Mouse (Mus musculus) MEL (cell line): ENCODE data around the gene Gm21060.

Experiments used
- BHLHE40 ChIP-seq: IDR thresholded peaks from 2 replicates; pipeline ENCODE4 v1.6.1; 2012; ENCODE audit warnings: low read depth, mild to moderate bottlenecking, inconsistent platforms, low read length, improper control_type of control experiment, borderline replicate concordance
- CTCF ChIP-seq, 3 experiments: IDR thresholded peaks in 2 of 3; conservative IDR thresholded peaks in 1 of 3; 2 replicates each; pipeline ENCODE4 v1.5.1; 2011 to 2012; ENCODE audit warnings: low read length in 3 of 3, low read depth in 2 of 3, mild to moderate bottlenecking in 2 of 3, improper control_type of control experiment in 1 of 3, inconsistent platforms in 1 of 3, mixed read lengths in 1 of 3, moderate library complexity in 1 of 3; ENCODE audit not compliant: control insufficient read depth in 1 of 3, insufficient read depth in 1 of 3, poor library complexity in 1 of 3, severe bottlenecking in 1 of 3
- ELF1 ChIP-seq: IDR thresholded peaks from 2 replicates; pipeline ENCODE4 v1.6.1; 2014; ENCODE audit warnings: low read depth, mild to moderate bottlenecking, inconsistent platforms, low read length, improper control_type of control experiment, moderate library complexity
- EP300 ChIP-seq, 2 experiments: IDR thresholded peaks; 2 replicates each; pipeline ENCODE4 v1.6.1; 2011; ENCODE audit warnings: improper control_type of control experiment in 2 of 2, low read length in 2 of 2, low read depth in 1 of 2, mild to moderate bottlenecking in 1 of 2
- GATA1 ChIP-seq: IDR thresholded peaks from 2 replicates; pipeline ENCODE4 v1.6.1; 2011; ENCODE audit warnings: low read depth, low read length, improper control_type of control experiment
- MYC ChIP-seq: IDR thresholded peaks from 2 replicates; pipeline ENCODE4 v1.6.1; 2011; ENCODE audit warnings: low read depth, mild to moderate bottlenecking, low read length, improper control_type of control experiment, moderate library complexity

DNA sequence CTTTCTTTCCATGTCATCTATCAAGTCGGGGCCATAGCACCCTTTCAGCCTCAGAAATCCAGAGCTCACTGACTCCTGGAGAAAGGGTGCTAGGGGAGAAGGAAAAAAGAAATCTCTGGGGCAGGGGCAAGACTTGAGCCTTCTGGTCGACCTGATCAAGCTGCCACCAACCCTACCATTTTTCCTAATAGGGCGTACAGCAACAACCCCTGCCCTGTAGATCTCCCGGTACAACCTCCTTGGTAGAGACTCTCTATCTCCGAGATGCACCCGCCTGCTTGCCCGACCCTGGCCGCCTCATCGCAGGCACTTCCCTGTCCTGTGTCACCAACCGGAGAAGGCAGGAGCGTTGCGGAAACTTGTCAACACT, 30.6 kb downstream of the Gm21060 start:
- TF ChIP-seq BHLHE40, result no peak
- TF ChIP-seq CTCF (IDR thresholded peaks at IDR 0.05 in 2 of 3, conservative IDR thresholded peaks at IDR 0.05 in 1 of 3; ENCODE audit: control insufficient read depth in 1 of 3, insufficient read depth in 1 of 3, low read depth in 2 of 3, low read length in 3 of 3, poor library complexity in 1 of 3, severe bottlenecking in 1 of 3), result no peak
- no peak; a peak in 1 of 4 replicates for TF ChIP-seq EP300 (IDR thresholded peaks at IDR 0.05; ENCODE audit: low read depth in 1 of 2, low read length in 2 of 2)
- TF ChIP-seq ELF1, result no peak
- TF ChIP-seq GATA1, result no peak
- TF ChIP-seq MYC, result no peak
